Comparison of ENCODE assay signal across 8 mouse cellular contexts in the genomic region with DNA sequence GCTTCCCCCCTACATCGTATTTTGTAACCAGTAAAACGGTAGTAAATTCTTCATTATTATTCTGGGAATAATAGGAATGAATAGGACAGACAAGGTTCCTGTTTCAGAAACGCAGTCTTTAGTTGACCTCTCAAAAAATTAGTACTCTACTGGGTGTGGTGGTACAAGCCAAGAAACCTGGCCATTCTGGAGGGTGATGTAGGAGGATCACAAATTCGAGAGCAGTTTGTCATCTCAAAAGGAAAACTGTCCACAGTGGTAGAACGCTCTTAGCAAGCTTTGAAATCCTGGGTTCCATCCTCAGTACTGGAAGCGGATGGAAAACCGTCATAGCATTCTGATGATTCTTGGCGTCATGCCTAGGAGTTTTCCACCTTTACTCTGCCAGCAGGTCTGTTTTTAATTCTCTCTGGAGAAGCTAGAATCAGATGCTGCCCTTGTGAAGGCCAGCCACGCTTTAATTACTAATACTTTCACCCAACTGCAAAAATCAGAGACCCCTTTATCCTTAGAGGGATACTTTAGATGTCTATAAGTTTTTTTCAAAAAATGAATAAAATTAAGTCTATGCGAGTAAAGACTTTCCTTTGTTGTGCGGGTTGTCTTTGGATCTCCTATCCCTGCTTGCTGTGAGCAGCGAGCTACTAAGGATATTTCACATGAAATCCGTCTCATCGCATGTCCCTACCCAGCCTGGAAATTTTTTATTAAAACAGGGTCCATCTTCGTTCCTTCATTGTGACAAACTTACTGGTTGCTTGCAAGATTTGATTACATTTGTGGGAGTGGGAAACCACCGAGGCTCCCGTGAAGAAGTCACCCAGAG. TPM values are rescaled to one million over a fixed set of nuclear protein-coding genes. Genes with fewer than 3 reads are reported as not detected.
A peak's percentile ranks its signal among the peaks of the same experiment; 100 is the strongest.
DNase-seq lines count a peak whose midpoint lies in the region; ATAC-seq and TF ChIP-seq lines count a peak whose summit lies in the region.

No protein-coding gene starts in this region.

- intact Hi-C loops in heart, postnatal 36 days (cut with DNase I) = loop anchor here (5.0 kb wide), 2 partner anchors 55 to 220 kb away; no protein-coding TSS in a partner anchor

- H3K9me3 ChIP-seq in forebrain, embryonic 13.5 days (replicated peaks) = no peaks in the 10 kb centered on the region

- peaks cover 9% of the 10 kb centered on the region for H3K4me1 ChIP-seq in lung, adult 2 months (ENCODE audit: control insufficient read depth, insufficient read depth, low read length)
- H3K4me1 ChIP-seq in bone marrow, adult 2 months (ENCODE audit: control insufficient read depth, insufficient read depth, low read length) = no peaks in the 10 kb centered on the region; the same call in 1 of the 2 replicates
- peaks cover 31% of the 10 kb centered on the region for H3K4me1 ChIP-seq in forebrain, embryonic 13.5 days

- peak overlapping the region; percentile 55 for H3K9ac ChIP-seq in forebrain, embryonic 13.5 days

- no peak for TF ChIP-seq POLR2A in lung, adult 2 months (IDR thresholded peaks at IDR 0.05; ENCODE audit: borderline replicate concordance, extremely low read depth, low read depth, low read length)
- TF ChIP-seq POLR2A in bone marrow, adult 2 months (IDR thresholded peaks at IDR 0.05; ENCODE audit: borderline replicate concordance, control insufficient read depth, low read depth, low read length) = no peak

- peak overlapping the region; percentile 46 for H3K4me3 ChIP-seq in lung, adult 2 months (replicated peaks; ENCODE audit: extremely low read depth, low read depth, low read length)
- peak overlapping the region; percentile 61 for H3K4me3 ChIP-seq in bone marrow, adult 2 months (replicated peaks; ENCODE audit: control insufficient read depth, low read depth, low read length)
- peak overlapping the region; percentile 95 for H3K4me3 ChIP-seq in forebrain, embryonic 13.5 days
- peak overlapping the region; percentile 48 for H3K4me3 ChIP-seq in macrophage (ENCODE audit: inconsistent target)

- DNase-seq in lung, adult 2 months = no peak
- no peak for DNase-seq in lung, postnatal 14 days
- DNase-seq in heart, postnatal 36 days = peak; percentile 43 to 44
- DNase-seq in layer of hippocampus, adult 8-10 months (ENCODE audit: low spot score in 2 of 2) = peak; percentile 33 to 38

- H3K27me3 ChIP-seq in forebrain, embryonic 13.5 days = no peaks in the 10 kb centered on the region

- peaks cover 7% of the 10 kb centered on the region for H3K36me3 ChIP-seq in forebrain, embryonic 13.5 days (ENCODE audit: poor library complexity, severe bottlenecking)
- H3K36me3 ChIP-seq in macrophage (ENCODE audit: inconsistent target) = peaks cover 7% of the 10 kb centered on the region; the same call in 1 of the 2 replicates

- H3K4me2 ChIP-seq in forebrain, embryonic 13.5 days = peak overlapping the region; percentile 78

- H3K79me2 ChIP-seq in macrophage (ENCODE audit: inconsistent target) = peaks cover 42% of the 10 kb centered on the region

- ATAC-seq in forebrain, embryonic 13.5 days = peak; percentile 25
- ATAC-seq in granulocyte monocyte progenitor cell, adult 5-6 weeks (replicated peaks; ENCODE audit: poor library complexity, severe bottlenecking) = no peak

- H3K27ac ChIP-seq in bone marrow, adult 2 months (ENCODE audit: control insufficient read depth, insufficient read depth, low read depth, low read length, poor library complexity) = peak overlapping the region; percentile 25; the same call in 1 of the 2 replicates
- H3K27ac ChIP-seq in forebrain, embryonic 13.5 days = peak overlapping the region; percentile 96
- H3K27ac ChIP-seq in macrophage = peak overlapping the region; percentile 65

- TF ChIP-seq CTCF in lung, adult 2 months (IDR thresholded peaks at IDR 0.05; ENCODE audit: insufficient read depth, low read length) = no peak
- TF ChIP-seq CTCF in bone marrow, adult 2 months (IDR thresholded peaks at IDR 0.05; ENCODE audit: control insufficient read depth, insufficient read depth, low read length) = no peak

- WGBS in lung, adult 2 months = 16% methylated on average over 17 of the region's 17 CpGs
- 23% methylated on average over 17 of the region's 17 CpGs for WGBS in bone marrow, adult 2 months
- 31% methylated on average over 17 of the region's 17 CpGs for WGBS in forebrain, embryonic 13.5 days
- 30% methylated on average over 17 of the region's 17 CpGs for WGBS in macrophage (ENCODE audit: missing documents)

RNA-seq across cellular contexts. Expression of a gene that starts 0.6 kb away (rescaled TPM):
- 122 and 167 TPM in 2 replicates for polyA plus RNA-seq in lung, adult 2 months (2012; rRNA removed)
- 36.8 and 38.3 TPM in 2 replicates for polyA plus RNA-seq in bone marrow, adult 2 months (2011; ENCODE audit: insufficient read depth, insufficient read length, low replicate concordance, missing spikeins)
- 634 and 654 TPM in 2 replicates for polyA plus RNA-seq in forebrain, embryonic 13.5 days (2015; fragmentation: Nextera tagmentation; extraction: Ambion mirVana)
- 10 to 100 TPM; 66.7 to 78.0 TPM for total RNA-seq in heart, postnatal 36 days (2021)
- 100 to 1,000 TPM; 114 to 128 (median 120) TPM for total RNA-seq in layer of hippocampus, adult 8-10 months (2022)
- 100 to 1,000 TPM in 25 of 26 experiments, 10 to 100 TPM in 1; 88.1 to 393 (median 178) TPM for total RNA-seq in macrophage (2018; cell fraction: chromatin; rRNA removed)
- total RNA-seq in macrophage (2018; cell fraction: cytosol; rRNA removed) = 100 to 1,000 TPM; 173 to 318 (median 215) TPM
- 100 to 1,000 TPM; 110 to 274 (median 211) TPM for total RNA-seq in macrophage (2018; cell fraction: nucleus; rRNA removed)
- 146 to 281 TPM (median 200 TPM) in 3 replicates for polyA plus RNA-seq in macrophage (2018)
- total RNA-seq in granulocyte monocyte progenitor cell, adult 5-6 weeks (2014; fragmentation: Nextera tagmentation) = 238 and 255 TPM in 2 replicates
- 85.9 and 123 TPM in 2 replicates for total RNA-seq in granulocyte monocyte progenitor cell, adult 5-6 weeks (2017)

RNA-seq across cellular contexts. Expression of a gene that starts 32.4 kb away (rescaled TPM):
- polyA plus RNA-seq in lung, adult 2 months (2012; rRNA removed) = 4.7 and 4.8 TPM in 2 replicates
- polyA plus RNA-seq in bone marrow, adult 2 months (2011; ENCODE audit: insufficient read depth, insufficient read length, low replicate concordance, missing spikeins) = 2.6 and 3.3 TPM in 2 replicates
- polyA plus RNA-seq in forebrain, embryonic 13.5 days (2015; fragmentation: Nextera tagmentation; extraction: Ambion mirVana) = 11.3 and 12.5 TPM in 2 replicates
- total RNA-seq in heart, postnatal 36 days (2021) = 1 to 10 TPM; 4.5 to 4.6 TPM
- total RNA-seq in layer of hippocampus, adult 8-10 months (2022) = 1 to 10 TPM; 7.8 to 8.8 (median 8.1) TPM
- total RNA-seq in macrophage (2018; cell fraction: chromatin; rRNA removed) = 10 to 100 TPM in 3 of 26 experiments, 1 to 10 TPM in 23; 2.9 to 13.0 (median 6.6) TPM
- total RNA-seq in macrophage (2018; cell fraction: cytosol; rRNA removed) = 10 to 100 TPM in 1 of 26 experiments, 1 to 10 TPM in 25; 5.3 to 11.4 (median 6.1) TPM
- 10 to 100 TPM in 5 of 26 experiments, 1 to 10 TPM in 21; 2.8 to 13.6 (median 7.6) TPM for total RNA-seq in macrophage (2018; cell fraction: nucleus; rRNA removed)
- polyA plus RNA-seq in macrophage (2018) = 5.0 to 8.4 TPM (median 6.4 TPM) in 3 replicates
- 10.3 and 12.2 TPM in 2 replicates for total RNA-seq in granulocyte monocyte progenitor cell, adult 5-6 weeks (2014; fragmentation: Nextera tagmentation)
- total RNA-seq in granulocyte monocyte progenitor cell, adult 5-6 weeks (2017) = 12.4 and 14.5 TPM in 2 replicates

RNA-seq across cellular contexts. Expression of a gene that starts 55.8 kb away (rescaled TPM):
- 0.51 and 1.6 TPM in 2 replicates for polyA plus RNA-seq in lung, adult 2 months (2012; rRNA removed)
- polyA plus RNA-seq in bone marrow, adult 2 months (2011; ENCODE audit: insufficient read depth, insufficient read length, low replicate concordance, missing spikeins) = 0.11 and 0.25 TPM in 2 replicates
- 0.04 and 0.05 TPM in 2 replicates for polyA plus RNA-seq in forebrain, embryonic 13.5 days (2015; fragmentation: Nextera tagmentation; extraction: Ambion mirVana)
- under 1 TPM; 0.03 TPM for total RNA-seq in heart, postnatal 36 days (2021)
- 1 to 10 TPM in 1 of 4 experiments, under 1 TPM in 3; 0.32 to 1.1 (median 0.62) TPM for total RNA-seq in layer of hippocampus, adult 8-10 months (2022)
- 1 to 10 TPM in 3 of 26 experiments, under 1 TPM in 22, not detected in 1; 0.16 to 1.9 (median 0.45) TPM for total RNA-seq in macrophage (2018; cell fraction: chromatin; rRNA removed)
- total RNA-seq in macrophage (2018; cell fraction: cytosol; rRNA removed) = under 1 TPM in 24 of 26 experiments, not detected in 2; under 0.01 to 0.19 (median 0.07) TPM
- 1 to 10 TPM in 3 of 26 experiments, under 1 TPM in 21, not detected in 2; 0.05 to 1.8 (median 0.52) TPM for total RNA-seq in macrophage (2018; cell fraction: nucleus; rRNA removed)
- 0.20 TPM in 1 of 3 replicates, not detected in the others for polyA plus RNA-seq in macrophage (2018)
- 0.09 TPM in 1 of 2 replicates, not detected in the other for total RNA-seq in granulocyte monocyte progenitor cell, adult 5-6 weeks (2014; fragmentation: Nextera tagmentation)
- 0.04 and 0.10 TPM in 2 replicates for total RNA-seq in granulocyte monocyte progenitor cell, adult 5-6 weeks (2017)

Comparison
In these comparisons a context has a peak if more than half of its experiments do, and no peak if none do; other contexts are left out.
1. DNase-seq: peak in heart, postnatal 36 days (2 of 2) and layer of hippocampus, adult 8-10 months (2 of 2); none in lung, adult 2 months (single experiment) and lung, postnatal 14 days (single experiment).
2. H3K27ac ChIP-seq: peak in every context shown above with its lines; median percentile 96 in forebrain, embryonic 13.5 days; 65 in macrophage; 25 in bone marrow, adult 2 months.
3. Peak in every context shown above with its lines, with median percentiles within 50 percentile points of each other: H3K4me3 ChIP-seq.